Mouse (Mus musculus) testis, postnatal 10 days (tissue): ENCODE results near the gene Aipl1.

Experiments used
- DNase-seq: peaks from one replicate; pipeline ENCODE4 v3.0.0; 2021; ENCODE audit warnings: low spot score

Aipl1 gene

GRCm38 (mm10) chr11:72037409-72037808 is at the start of gene Aipl1:
TSS of gene Aipl1 (minus strand) at chr11:72037509.
- no peak for DNase-seq

GRCm38 (mm10) chr11:72086251-72087046 is 49.1 kb upstream of the Aipl1 start:
- no peak for DNase-seq

GRCm38 (mm10) chr11:72084337-72084736 is 47.0 kb upstream of the Aipl1 start:
- no peak for DNase-seq

GRCm38 (mm10) chr11:72082601-72083000 is 45.3 kb upstream of the Aipl1 start:
- no peak for DNase-seq

- DNase-seq, result no peak
Measured at GRCm38 (mm10) chr11:72080461-72080860, 43.2 kb upstream of the Aipl1 start.

- DNase-seq, result no peak
Measured at GRCm38 (mm10) chr11:72078647-72079046, 41.3 kb upstream of the Aipl1 start.

GRCm38 (mm10) chr11:72078056-72078455 is 40.7 kb upstream of the Aipl1 start:
- DNase-seq, result no peak

GRCm38 (mm10) chr11:72074230-72074629 is 36.9 kb upstream of the Aipl1 start:
- DNase-seq, result no peak

- DNase-seq, result no peak
Measured at GRCm38 (mm10) chr11:72072331-72072905, 35.1 kb upstream of the Aipl1 start.

- no peak for DNase-seq
Measured at GRCm38 (mm10) chr11:72070733-72071132, 33.4 kb upstream of the Aipl1 start.

GRCm38 (mm10) chr11:72068026-72068425 is 30.7 kb upstream of the Aipl1 start:
- DNase-seq, result no peak

GRCm38 (mm10) chr11:72067326-72067725 is 30.0 kb upstream of the Aipl1 start:
- DNase-seq, result no peak

- DNase-seq, result peak; percentile 63
Measured at GRCm38 (mm10) chr11:72066330-72066729, 29.0 kb upstream of the Aipl1 start.

GRCm38 (mm10) chr11:72065103-72065502 is 27.8 kb upstream of the Aipl1 start:
- no peak for DNase-seq

GRCm38 (mm10) chr11:72064414-72064813 is 27.1 kb upstream of the Aipl1 start:
- DNase-seq, result no peak

GRCm38 (mm10) chr11:72061093-72061620 is 23.8 kb upstream of the Aipl1 start:
- DNase-seq, result no peak

- DNase-seq, result no peak
Measured at GRCm38 (mm10) chr11:72060416-72060815, 23.1 kb upstream of the Aipl1 start.

GRCm38 (mm10) chr11:72057166-72057565 is 19.9 kb upstream of the Aipl1 start:
- no peak for DNase-seq

- DNase-seq, result no peak
Measured at GRCm38 (mm10) chr11:72055176-72055575, 17.9 kb upstream of the Aipl1 start.

- DNase-seq, result peak; percentile 83
Measured at GRCm38 (mm10) chr11:72052636-72053035, 15.3 kb upstream of the Aipl1 start.

- no peak for DNase-seq
Measured at GRCm38 (mm10) chr11:72052221-72052620, 14.9 kb upstream of the Aipl1 start.

- DNase-seq, result peak; percentile 64
Measured at GRCm38 (mm10) chr11:72050895-72051858, 13.9 kb upstream of the Aipl1 start.
